Mouse (Mus musculus): ENCODE results near the gene Doc2g. TPM values are rescaled to one million over a fixed set of nuclear protein-coding genes. Genes with fewer than 3 reads are reported as not detected.

The Doc2g gene
- polyA plus RNA-seq, 1 experiment from 2014 or later: 5.7 TPM

DNA sequence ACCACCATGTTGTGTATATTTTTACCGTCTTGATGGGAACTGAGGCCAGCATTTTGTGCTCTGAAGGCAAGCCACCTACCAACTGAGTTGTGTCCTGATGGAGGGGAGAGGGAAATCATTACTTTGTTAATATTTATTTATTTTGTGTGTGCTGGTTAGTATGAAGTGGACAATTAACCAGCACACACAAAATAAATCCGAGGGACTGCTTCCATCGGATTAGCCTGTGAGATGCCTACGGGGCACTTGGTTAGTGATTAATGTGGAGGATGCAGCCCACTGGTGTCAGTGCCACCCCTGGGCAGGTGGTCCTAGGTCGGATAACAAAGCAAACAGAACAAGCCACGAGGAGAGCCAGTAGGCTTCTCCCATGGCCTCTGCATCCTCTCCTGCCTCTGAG, 8.2 kb upstream of the Doc2g start:
- Histone ChIP-seq H3K27ac (replicated peaks) (no peak overlapping the region; the same call in 1 of the 2 replicates), H3K9me3 (no peaks in the 10 kb centered on the region), H3K4me3 (no peak overlapping the region), H3K4me1 (peaks cover 51% of the 10 kb centered on the region), H3K27me3 (replicated peaks; ENCODE audit: low read depth, poor library complexity, severe bottlenecking) (peaks cover 13% of the 10 kb centered on the region; the same call in 1 of the 2 replicates), H3K36me3 (replicated peaks) (no peaks in the 10 kb centered on the region)
- 65% methylated on average over 6 of the region's 6 CpGs for WGBS
- no peak for DNase-seq (ENCODE audit: low spot score)

DNA sequence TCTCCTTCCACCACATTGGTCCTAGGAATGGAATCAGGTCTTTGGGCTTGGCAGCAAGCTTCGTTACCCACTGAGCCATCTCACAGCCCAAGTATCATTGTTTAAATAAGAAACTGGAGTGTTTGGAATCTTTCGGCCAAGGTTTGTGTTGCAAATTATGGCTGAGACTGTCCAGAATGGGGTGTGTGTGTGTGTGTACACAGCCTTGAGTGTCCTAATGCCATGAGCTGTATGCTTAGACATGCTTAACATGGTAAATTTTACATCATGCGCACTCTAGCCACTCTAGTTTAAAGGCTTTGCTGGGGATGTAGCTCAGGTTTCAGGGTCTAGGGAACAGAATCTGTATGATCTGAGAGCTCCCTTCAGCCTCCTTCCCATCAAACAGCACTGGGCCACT, 7.6 kb upstream of the Doc2g start:
- H3K27ac ChIP-seq (replicated peaks): no peak overlapping the region
- H3K4me1 ChIP-seq: peaks cover 51% of the 10 kb centered on the region
- peaks cover 13% of the 10 kb centered on the region; the same call in 1 of the 2 replicates for H3K27me3 ChIP-seq (replicated peaks; ENCODE audit: low read depth, poor library complexity, severe bottlenecking)
- H3K4me3 ChIP-seq: no peak overlapping the region
- WGBS: 87% methylated on average over 3 of the region's 3 CpGs
- no peaks in the 10 kb centered on the region for H3K36me3 ChIP-seq (replicated peaks)
- no peaks in the 10 kb centered on the region for H3K9me3 ChIP-seq
- no peak for DNase-seq (ENCODE audit: low spot score)

GRCm38 (mm10) chr19:3996106-3996505, 7.0 kb upstream of the Doc2g start:
- H3K4me3 ChIP-seq: no peak overlapping the region

GRCm38 (mm10) chr19:3996747-3997146, 6.4 kb upstream of the Doc2g start:
- DNase-seq (ENCODE audit: low spot score): no peak
- no peaks in the 10 kb centered on the region for H3K9me3 ChIP-seq
- peaks cover 61% of the 10 kb centered on the region for H3K4me1 ChIP-seq
- no peak overlapping the region for H3K4me3 ChIP-seq
- no peaks in the 10 kb centered on the region for H3K36me3 ChIP-seq (replicated peaks)
- no peak overlapping the region for H3K27ac ChIP-seq (replicated peaks)
- WGBS: 81% methylated on average over 8 of the region's 8 CpGs
- peaks cover 13% of the 10 kb centered on the region; the same call in 1 of the 2 replicates for H3K27me3 ChIP-seq (replicated peaks; ENCODE audit: low read depth, poor library complexity, severe bottlenecking)

More at GRCm38 (mm10) chr19:3996106-3996505, 7.0 kb upstream of the Doc2g start:
- no peak for DNase-seq (ENCODE audit: low spot score)
- Histone ChIP-seq H3K27me3 (replicated peaks; ENCODE audit: low read depth, poor library complexity, severe bottlenecking) (peaks cover 13% of the 10 kb centered on the region; the same call in 1 of the 2 replicates), H3K27ac (replicated peaks) (no peak overlapping the region), H3K4me1 (peaks cover 55% of the 10 kb centered on the region), H3K9me3 (no peaks in the 10 kb centered on the region), H3K36me3 (replicated peaks) (no peaks in the 10 kb centered on the region)
- WGBS: 65% methylated on average over 7 of the region's 7 CpGs

DNA sequence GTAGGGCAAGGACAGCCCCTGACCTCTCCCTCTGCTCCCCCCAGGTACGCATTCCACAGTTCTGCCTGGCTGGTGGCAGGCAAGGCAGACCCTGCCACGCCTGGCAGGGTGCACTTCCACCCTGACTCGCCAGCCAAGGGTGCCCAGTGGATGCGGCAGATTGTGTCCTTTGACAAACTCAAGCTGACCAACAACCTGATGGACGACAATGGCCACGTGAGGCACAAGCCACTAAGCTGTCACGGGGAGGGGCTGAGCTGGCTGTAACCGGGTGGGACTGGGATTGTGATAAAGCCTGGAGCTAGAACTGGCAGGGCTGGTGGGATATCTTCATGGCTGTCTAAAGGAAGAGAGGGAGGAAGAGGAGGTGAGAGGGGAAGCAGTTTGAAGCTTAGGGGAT, 5.9 kb upstream of the Doc2g start:
- 65% methylated on average over 8 of the region's 8 CpGs for WGBS
- Histone ChIP-seq H3K36me3 (replicated peaks) (no peaks in the 10 kb centered on the region), H3K4me1 (peaks cover 62% of the 10 kb centered on the region)

GRCm38 (mm10) chr19:3998335-3998734, 4.8 kb upstream of the Doc2g start:
- 71% methylated on average over 8 of the region's 8 CpGs for WGBS
- Histone ChIP-seq H3K4me3 (no peak overlapping the region), H3K9me3 (no peaks in the 10 kb centered on the region), H3K27me3 (replicated peaks; ENCODE audit: low read depth, poor library complexity, severe bottlenecking) (peaks cover 13% of the 10 kb centered on the region; the same call in 1 of the 2 replicates), H3K4me1 (peaks cover 55% of the 10 kb centered on the region), H3K27ac (replicated peaks) (no peak overlapping the region), H3K36me3 (replicated peaks) (no peaks in the 10 kb centered on the region)
- no peak for DNase-seq (ENCODE audit: low spot score)

More for the DNA sequence above, 5.9 kb upstream of the Doc2g start:
- no peak for DNase-seq (ENCODE audit: low spot score)
- H3K9me3 ChIP-seq: no peaks in the 10 kb centered on the region
- H3K27ac ChIP-seq (replicated peaks): no peak overlapping the region
- peaks cover 13% of the 10 kb centered on the region; the same call in 1 of the 2 replicates for H3K27me3 ChIP-seq (replicated peaks; ENCODE audit: low read depth, poor library complexity, severe bottlenecking)
- no peak overlapping the region for H3K4me3 ChIP-seq

DNA sequence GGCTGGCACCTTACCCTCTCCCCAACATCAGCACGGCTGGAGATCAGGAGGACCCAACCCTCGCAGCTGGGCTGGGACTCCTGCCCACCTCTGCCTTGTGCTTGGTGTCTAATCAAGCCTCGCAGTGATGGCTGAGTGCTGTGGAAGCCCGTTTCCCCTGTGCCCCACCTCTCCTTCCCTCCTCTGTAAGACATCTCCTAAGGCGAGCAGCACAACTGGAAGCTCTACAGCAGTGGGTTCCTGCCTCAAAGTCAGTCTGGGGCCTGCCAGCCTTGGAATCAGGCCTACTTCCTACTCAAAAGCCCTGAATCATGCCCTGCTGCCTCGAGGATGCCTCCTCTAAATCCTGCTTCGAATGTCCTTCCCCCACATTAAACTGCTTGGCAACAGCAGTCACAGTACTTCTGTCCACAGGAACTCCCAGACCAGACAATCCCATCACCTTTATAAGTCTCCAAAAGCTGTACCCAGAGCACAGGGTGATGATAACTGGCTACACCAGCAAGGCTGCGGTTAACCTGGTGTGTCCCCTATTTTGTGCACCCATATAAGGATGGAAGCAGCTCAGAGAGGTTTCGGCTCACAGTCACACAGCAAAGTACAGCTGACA, 3.9 kb upstream of the Doc2g start:
- peaks cover 55% of the 10 kb centered on the region for H3K4me1 ChIP-seq
- H3K9me3 ChIP-seq: no peaks in the 10 kb centered on the region
- 87% methylated on average over 9 of the region's 9 CpGs for WGBS
- H3K36me3 ChIP-seq (replicated peaks): 0 out of 2 replicates have a peak, but pooled peaks cover 2% of the 10 kb centered on the region
- H3K4me3 ChIP-seq: peak overlapping the region; percentile 90
- H3K27ac ChIP-seq (replicated peaks): no peak overlapping the region; the same call in 1 of the 2 replicates
- peaks cover 13% of the 10 kb centered on the region; the same call in 1 of the 2 replicates for H3K27me3 ChIP-seq (replicated peaks; ENCODE audit: low read depth, poor library complexity, severe bottlenecking)
- DNase-seq (ENCODE audit: low spot score): no peak

- peaks cover 51% of the 10 kb centered on the region for H3K4me1 ChIP-seq
- H3K27ac ChIP-seq (replicated peaks): peak within 1 kb of the TSS; percentile 96
- no peaks in the 10 kb centered on the region for H3K9me3 ChIP-seq
- under 1% methylated on average over 64 of the region's 64 CpGs for WGBS
- peak within 1 kb of the TSS; percentile 90 for H3K4me3 ChIP-seq
- peak; percentile 96 for DNase-seq (ENCODE audit: low spot score)
- peaks cover 11% of the 10 kb centered on the region for H3K36me3 ChIP-seq (replicated peaks)
- H3K27me3 ChIP-seq (replicated peaks; ENCODE audit: low read depth, poor library complexity, severe bottlenecking): peaks cover 13% of the 10 kb centered on the region; the same call in 1 of the 2 replicates
These were observed 2.8 kb upstream of the Doc2g start, which contains the start of the genes Nudt8 and Gm49405 for GRCm38 (mm10) chr19:4000119-4000900. Gene Nudt8, plus strand, starts transcription at chr19:4000580. Gene Gm49405, plus strand, starts transcription at chr19:4000626.

- Histone ChIP-seq H3K27me3 (replicated peaks; ENCODE audit: low read depth, poor library complexity, severe bottlenecking) (peaks cover 13% of the 10 kb centered on the region; the same call in 1 of the 2 replicates), H3K9me3 (no peaks in the 10 kb centered on the region), H3K4me1 (peaks cover 43% of the 10 kb centered on the region), H3K27ac (replicated peaks) (peak overlapping the region; percentile 96), H3K36me3 (replicated peaks) (peaks cover 17% of the 10 kb centered on the region), H3K4me3 (peak overlapping the region; percentile 90)
- peak; percentile 55 for DNase-seq (ENCODE audit: low spot score)
- WGBS: 20% methylated on average over 17 of the region's 17 CpGs
These were observed 2.1 kb upstream of the Doc2g start for GRCm38 (mm10) chr19:4000949-4001525.

DNA sequence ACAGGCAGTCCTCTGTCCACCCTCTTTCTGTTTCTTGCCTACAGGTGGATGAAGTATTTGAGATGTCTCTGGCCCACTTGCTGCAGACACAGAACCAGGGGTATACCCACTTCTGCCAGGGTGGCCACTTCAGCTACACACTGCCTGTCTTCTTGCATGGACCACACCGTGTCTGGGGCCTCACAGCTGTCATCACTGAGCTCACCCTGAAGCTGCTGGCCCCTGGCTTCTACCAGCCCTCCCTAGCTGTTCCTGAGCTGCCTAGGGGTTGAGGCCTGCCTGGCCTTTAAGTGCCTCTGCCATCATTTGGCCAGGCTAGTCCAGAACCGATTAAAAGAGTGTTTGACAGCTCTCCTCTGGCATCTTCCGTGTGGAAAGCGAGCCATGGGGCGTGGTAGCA, 1.4 kb upstream of the Doc2g start:
- peaks cover 13% of the 10 kb centered on the region; the same call in 1 of the 2 replicates for H3K27me3 ChIP-seq (replicated peaks; ENCODE audit: low read depth, poor library complexity, severe bottlenecking)
- peaks cover 24% of the 10 kb centered on the region for H3K36me3 ChIP-seq (replicated peaks)
- peak overlapping the region; percentile 15; the same call in 1 of the 2 replicates for H3K27ac ChIP-seq (replicated peaks)
- no peaks in the 10 kb centered on the region for H3K9me3 ChIP-seq
- DNase-seq (ENCODE audit: low spot score): no peak
- peaks cover 36% of the 10 kb centered on the region for H3K4me1 ChIP-seq
- H3K4me3 ChIP-seq: peak overlapping the region; percentile 90
- WGBS: 87% methylated on average over 5 of the region's 5 CpGs

GRCm38 (mm10) chr19:4003641-4004040, 528 bp downstream of the Doc2g start:
- DNase-seq (ENCODE audit: low spot score): no peak
- Histone ChIP-seq H3K36me3 (replicated peaks) (peaks cover 43% of the 10 kb centered on the region), H3K9me3 (no peaks in the 10 kb centered on the region), H3K4me1 (peaks cover 23% of the 10 kb centered on the region), H3K27me3 (replicated peaks; ENCODE audit: low read depth, poor library complexity, severe bottlenecking) (peaks cover 8% of the 10 kb centered on the region; the same call in 1 of the 2 replicates), H3K27ac (replicated peaks) (no peak overlapping the region), H3K4me3 (no peak overlapping the region)
- 82% methylated on average over 12 of the region's 12 CpGs for WGBS

DNA sequence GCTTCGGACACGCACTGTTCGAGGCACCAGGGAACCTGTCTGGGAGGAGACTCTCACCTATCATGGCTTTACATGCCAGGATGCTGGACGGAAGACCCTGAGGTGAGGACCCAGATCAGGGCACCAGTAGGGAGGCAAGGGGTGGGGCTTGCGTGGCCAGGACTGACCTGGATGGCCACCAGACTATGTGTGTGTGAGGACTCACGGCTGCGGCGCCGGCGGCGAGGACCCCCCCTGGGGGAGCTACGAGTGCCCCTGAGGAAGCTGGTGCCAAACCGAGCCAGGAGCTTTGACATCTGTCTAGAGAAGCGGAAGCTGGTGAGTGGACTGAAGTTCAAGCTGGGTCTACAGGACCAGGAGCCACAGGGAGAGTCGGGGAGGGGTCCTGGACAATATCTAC, 1.2 kb downstream of the Doc2g start:
- no peaks in the 10 kb centered on the region for H3K9me3 ChIP-seq
- H3K4me3 ChIP-seq: no peak overlapping the region
- H3K36me3 ChIP-seq (replicated peaks): peaks cover 50% of the 10 kb centered on the region
- H3K27ac ChIP-seq (replicated peaks): no peak overlapping the region
- H3K4me1 ChIP-seq: peaks cover 23% of the 10 kb centered on the region
- DNase-seq (ENCODE audit: low spot score): no peak
- 92% methylated on average over 15 of the region's 15 CpGs for WGBS
- peaks cover 3% of the 10 kb centered on the region; the same call in 1 of the 2 replicates for H3K27me3 ChIP-seq (replicated peaks; ENCODE audit: low read depth, poor library complexity, severe bottlenecking)

Data from embryonic facial prominence, embryonic 10.5 days (tissue).